Mouse (Mus musculus): ENCODE data around the gene Vcam1. TPM values are rescaled to one million over a fixed set of nuclear protein-coding genes. Genes with fewer than 3 reads are reported as not detected.

Vcam1 gene
- polyA plus RNA-seq, 1 experiment from 2014 or later = 117 TPM

DNA sequence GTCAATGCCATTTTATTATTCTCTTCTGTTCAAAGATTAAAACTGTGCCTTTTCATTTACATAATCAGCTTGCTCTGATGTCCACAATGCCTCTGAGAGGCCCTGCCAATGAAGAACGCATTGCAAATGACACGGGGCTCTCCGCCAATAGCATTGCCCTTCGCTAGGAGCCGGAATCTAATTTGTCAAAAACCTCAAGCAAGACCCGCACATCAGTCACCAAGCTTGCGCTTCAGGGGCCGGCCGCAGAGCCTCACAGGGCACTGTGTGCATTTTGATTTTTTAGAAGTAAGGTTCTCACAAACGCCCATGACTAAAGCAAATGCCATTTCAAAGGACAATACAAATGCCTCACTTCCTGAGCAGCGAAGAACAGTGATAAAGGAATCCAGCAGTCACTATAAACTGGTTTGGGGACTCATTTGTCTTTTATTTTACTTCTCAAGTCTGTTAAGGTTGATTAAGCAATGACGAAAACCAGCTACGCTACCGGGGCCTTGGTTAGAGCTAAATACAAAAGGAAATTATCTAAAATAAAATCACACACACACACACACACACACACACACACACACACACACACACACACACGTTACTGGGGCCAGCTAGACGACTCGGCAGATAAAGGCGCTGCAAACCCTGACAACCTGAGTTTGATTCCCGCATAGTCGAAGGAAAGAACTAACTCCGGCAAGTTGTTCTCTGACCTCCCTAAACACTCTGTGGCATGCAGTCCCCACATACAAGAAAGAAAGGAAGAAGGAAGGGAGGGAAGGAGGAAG lies 24.4 kb downstream of the Vcam1 start:
- peak overlapping the region; percentile 46 for H3K4me2 ChIP-seq (ENCODE audit: low read depth, low read length)
- 12% methylated on average over 21 of the region's 21 CpGs for WGBS
- ATAC-seq (ENCODE audit: low read depth) = peak; percentile 73
- H3K36me3 ChIP-seq (ENCODE audit: control insufficient read depth, insufficient read depth, low read length) = no peaks in the 10 kb centered on the region
- no peaks in the 10 kb centered on the region for H3K9me3 ChIP-seq (ENCODE audit: control insufficient read depth, low read length)
- peaks cover 5% of the 10 kb centered on the region; the same call in 1 of the 2 replicates for H3K4me1 ChIP-seq (replicated peaks; ENCODE audit: control insufficient read depth, insufficient read depth, low read length)
- peak overlapping the region; percentile 16; the same call in 1 of the 2 replicates for H3K4me3 ChIP-seq (ENCODE audit: low read length)
- H3K27ac ChIP-seq (ENCODE audit: low read length) = peak overlapping the region; percentile 65; the same call in 1 of the 2 replicates
- H3K27me3 ChIP-seq (ENCODE audit: control insufficient read depth, insufficient read depth, low read depth, low read length) = no peaks in the 10 kb centered on the region
- H3K9ac ChIP-seq (ENCODE audit: low read length) = peak overlapping the region; percentile 29; the same call in 1 of the 2 replicates

DNA sequence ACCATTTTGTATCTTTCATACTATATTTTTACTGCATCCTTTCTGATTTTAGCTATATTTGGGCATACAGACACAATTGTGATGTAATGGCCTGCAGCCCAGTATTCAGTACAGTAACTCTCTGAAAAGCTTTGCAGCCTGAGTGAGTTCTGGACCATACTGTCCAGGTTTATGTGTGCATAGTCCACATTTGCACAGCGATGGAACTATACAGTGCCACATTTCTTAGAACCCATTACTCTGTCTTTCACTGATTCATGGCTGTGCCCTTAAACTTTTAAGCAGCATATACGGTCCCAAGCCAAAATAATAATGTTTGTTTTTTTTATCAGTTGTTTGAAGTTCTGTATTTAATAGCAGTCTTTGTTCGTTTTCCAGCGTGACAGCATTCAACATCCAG lies 25.2 kb downstream of the Vcam1 start:
- H3K9me3 ChIP-seq (ENCODE audit: control insufficient read depth, low read length) = no peaks in the 10 kb centered on the region
- no peak overlapping the region for H3K27ac ChIP-seq (ENCODE audit: low read length)
- 36% methylated on average over 4 of the region's 4 CpGs for WGBS
- no peak overlapping the region for H3K4me3 ChIP-seq (ENCODE audit: low read length)
- no peaks in the 10 kb centered on the region for H3K36me3 ChIP-seq (ENCODE audit: control insufficient read depth, insufficient read depth, low read length)
- no peak overlapping the region for H3K9ac ChIP-seq (ENCODE audit: low read length)
- peaks cover 5% of the 10 kb centered on the region; the same call in 1 of the 2 replicates for H3K4me1 ChIP-seq (replicated peaks; ENCODE audit: control insufficient read depth, insufficient read depth, low read length)
- ATAC-seq (ENCODE audit: low read depth) = peak; percentile 38; the same call in 1 of the 2 replicates
- H3K27me3 ChIP-seq (ENCODE audit: control insufficient read depth, insufficient read depth, low read depth, low read length) = no peaks in the 10 kb centered on the region
- no peak overlapping the region for H3K4me2 ChIP-seq (ENCODE audit: low read depth, low read length)

- Histone ChIP-seq H3K9me3 (ENCODE audit: control insufficient read depth, low read length) (no peaks in the 10 kb centered on the region), H3K4me3 (ENCODE audit: low read length) (no peak overlapping the region), H3K27me3 (ENCODE audit: control insufficient read depth, insufficient read depth, low read depth, low read length) (no peaks in the 10 kb centered on the region), H3K9ac (ENCODE audit: low read length) (no peak overlapping the region), H3K36me3 (ENCODE audit: control insufficient read depth, insufficient read depth, low read length) (no peaks in the 10 kb centered on the region), H3K4me2 (ENCODE audit: low read depth, low read length) (no peak overlapping the region), H3K4me1 (replicated peaks; ENCODE audit: control insufficient read depth, insufficient read depth, low read length) (peaks cover 5% of the 10 kb centered on the region; the same call in 1 of the 2 replicates), H3K27ac (ENCODE audit: low read length) (no peak overlapping the region)
- ATAC-seq (ENCODE audit: low read depth) = no peak
- WGBS = 13% methylated on average over 1 of the region's 1 CpGs
Measured at GRCm38 (mm10) chr3:116100850-116101249, 28.6 kb downstream of the Vcam1 start.

- Histone ChIP-seq H3K27me3 (ENCODE audit: control insufficient read depth, insufficient read depth, low read depth, low read length) (no peaks in the 10 kb centered on the region), H3K9ac (ENCODE audit: low read length) (no peak overlapping the region), H3K36me3 (ENCODE audit: control insufficient read depth, insufficient read depth, low read length) (no peaks in the 10 kb centered on the region), H3K4me3 (ENCODE audit: low read length) (no peak overlapping the region), H3K4me2 (ENCODE audit: low read depth, low read length) (no peak overlapping the region), H3K4me1 (replicated peaks; ENCODE audit: control insufficient read depth, insufficient read depth, low read length) (peaks cover 4% of the 10 kb centered on the region; the same call in 1 of the 2 replicates), H3K27ac (ENCODE audit: low read length) (no peak overlapping the region), H3K9me3 (ENCODE audit: control insufficient read depth, low read length) (peaks cover 4% of the 10 kb centered on the region)
- 49% methylated on average over 3 of the region's 3 CpGs for WGBS
- ATAC-seq (ENCODE audit: low read depth) = 0 out of 2 replicates have a peak, but pooled peaks have one; percentile 34
Measured at GRCm38 (mm10) chr3:116095934-116096333, 33.6 kb downstream of the Vcam1 start.

DNA sequence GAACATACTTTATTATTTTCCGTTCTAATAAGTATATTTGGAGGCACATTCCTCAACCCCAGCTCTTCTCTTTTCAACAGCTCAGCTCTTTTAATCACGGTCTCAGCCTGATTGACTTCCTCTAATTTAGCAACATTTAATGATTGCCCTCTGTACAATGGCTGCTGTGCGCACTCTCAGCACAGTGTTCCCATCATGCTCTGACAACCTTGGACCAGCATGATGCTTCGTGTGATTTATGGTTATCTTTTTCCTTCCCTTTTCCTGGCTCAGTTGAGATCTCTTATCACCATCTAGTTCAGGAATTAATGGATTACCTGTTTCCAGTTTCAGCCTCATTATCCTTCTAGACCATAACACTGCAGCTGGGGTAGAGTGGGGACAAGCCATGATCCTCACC lies 34.2 kb downstream of the Vcam1 start:
- no peaks in the 10 kb centered on the region for H3K36me3 ChIP-seq (ENCODE audit: control insufficient read depth, insufficient read depth, low read length)
- WGBS = 81% methylated on average over 4 of the region's 4 CpGs
- no peak overlapping the region for H3K4me2 ChIP-seq (ENCODE audit: low read depth, low read length)
- peaks cover 4% of the 10 kb centered on the region; the same call in 1 of the 2 replicates for H3K4me1 ChIP-seq (replicated peaks; ENCODE audit: control insufficient read depth, insufficient read depth, low read length)
- H3K9me3 ChIP-seq (ENCODE audit: control insufficient read depth, low read length) = peaks cover 4% of the 10 kb centered on the region
- no peak for ATAC-seq (ENCODE audit: low read depth)
- no peak overlapping the region for H3K27ac ChIP-seq (ENCODE audit: low read length)
- H3K9ac ChIP-seq (ENCODE audit: low read length) = no peak overlapping the region
- H3K27me3 ChIP-seq (ENCODE audit: control insufficient read depth, insufficient read depth, low read depth, low read length) = no peaks in the 10 kb centered on the region
- no peak overlapping the region for H3K4me3 ChIP-seq (ENCODE audit: low read length)

DNA sequence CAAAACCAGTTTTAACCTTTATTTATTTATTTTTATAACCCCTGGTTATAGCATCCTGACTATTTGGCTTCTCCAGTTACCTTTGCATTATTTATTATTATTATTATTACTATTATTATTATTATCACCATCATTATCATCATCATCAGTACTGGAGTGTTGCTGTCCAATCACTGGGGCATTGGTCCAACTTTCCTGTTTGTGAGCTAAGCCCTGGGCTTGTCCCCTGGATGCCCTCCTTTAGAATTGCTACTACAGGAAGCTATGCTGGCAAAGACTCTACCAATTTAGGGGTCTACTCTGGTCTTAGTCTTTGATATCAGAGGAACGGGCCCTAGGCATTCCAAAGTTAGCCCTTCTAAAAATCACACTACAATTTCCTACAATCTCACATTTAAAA lies 34.6 kb downstream of the Vcam1 start:
- ATAC-seq (ENCODE audit: low read depth) = no peak
- peaks cover 4% of the 10 kb centered on the region; the same call in 1 of the 2 replicates for H3K4me1 ChIP-seq (replicated peaks; ENCODE audit: control insufficient read depth, insufficient read depth, low read length)
- H3K4me2 ChIP-seq (ENCODE audit: low read depth, low read length) = no peak overlapping the region
- H3K9ac ChIP-seq (ENCODE audit: low read length) = no peak overlapping the region
- no peaks in the 10 kb centered on the region for H3K36me3 ChIP-seq (ENCODE audit: control insufficient read depth, insufficient read depth, low read length)
- no peak overlapping the region for H3K4me3 ChIP-seq (ENCODE audit: low read length)
- H3K27me3 ChIP-seq (ENCODE audit: control insufficient read depth, insufficient read depth, low read depth, low read length) = no peaks in the 10 kb centered on the region
- WGBS = 63% methylated on average over 1 of the region's 1 CpGs
- no peak overlapping the region for H3K27ac ChIP-seq (ENCODE audit: low read length)
- H3K9me3 ChIP-seq (ENCODE audit: control insufficient read depth, low read length) = peaks cover 4% of the 10 kb centered on the region

- ATAC-seq (ENCODE audit: low read depth) = peak; percentile 76
- no peak overlapping the region for H3K4me2 ChIP-seq (ENCODE audit: low read depth, low read length)
- H3K9me3 ChIP-seq (ENCODE audit: control insufficient read depth, low read length) = peaks cover 4% of the 10 kb centered on the region
- peaks cover 4% of the 10 kb centered on the region; the same call in 1 of the 2 replicates for H3K4me1 ChIP-seq (replicated peaks; ENCODE audit: control insufficient read depth, insufficient read depth, low read length)
- no peak overlapping the region for H3K4me3 ChIP-seq (ENCODE audit: low read length)
- H3K9ac ChIP-seq (ENCODE audit: low read length) = no peak overlapping the region
- H3K27me3 ChIP-seq (ENCODE audit: control insufficient read depth, insufficient read depth, low read depth, low read length) = no peaks in the 10 kb centered on the region
- no peak overlapping the region for H3K27ac ChIP-seq (ENCODE audit: low read length)
- no peaks in the 10 kb centered on the region for H3K36me3 ChIP-seq (ENCODE audit: control insufficient read depth, insufficient read depth, low read length)
- WGBS = 50% methylated on average over 2 of the region's 2 CpGs
Measured at GRCm38 (mm10) chr3:116094288-116094687, 35.2 kb downstream of the Vcam1 start.

DNA sequence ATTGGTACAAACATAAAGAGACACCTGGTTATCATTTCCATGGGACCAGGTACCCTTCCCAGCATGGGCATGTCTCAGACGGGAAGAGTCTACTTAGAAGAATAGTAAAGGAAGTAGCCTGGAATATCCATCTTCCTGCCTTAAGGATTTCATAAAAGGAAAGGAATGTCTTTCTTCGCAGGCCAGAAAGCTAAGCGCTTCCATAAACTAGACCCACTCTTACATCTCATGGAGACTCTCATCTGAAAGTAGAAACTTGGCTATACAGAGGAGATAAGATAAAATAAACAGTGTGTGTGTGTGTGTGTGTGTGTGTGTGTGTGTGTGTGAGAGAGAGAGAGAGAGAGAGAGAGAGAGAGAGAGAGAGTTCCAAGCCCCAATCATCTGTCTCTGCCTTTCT lies 36.9 kb downstream of the Vcam1 start:
- H3K9me3 ChIP-seq (ENCODE audit: control insufficient read depth, low read length) = peaks cover 10% of the 10 kb centered on the region
- WGBS = 40% methylated on average over 3 of the region's 3 CpGs
- peak; percentile 48 for ATAC-seq (ENCODE audit: low read depth)
- no peaks in the 10 kb centered on the region for H3K27me3 ChIP-seq (ENCODE audit: control insufficient read depth, insufficient read depth, low read depth, low read length)
- H3K27ac ChIP-seq (ENCODE audit: low read length) = no peak overlapping the region; the same call in 1 of the 2 replicates
- H3K4me3 ChIP-seq (ENCODE audit: low read length) = no peak overlapping the region
- H3K36me3 ChIP-seq (ENCODE audit: control insufficient read depth, insufficient read depth, low read length) = no peaks in the 10 kb centered on the region
- H3K9ac ChIP-seq (ENCODE audit: low read length) = no peak overlapping the region
- H3K4me1 ChIP-seq (replicated peaks; ENCODE audit: control insufficient read depth, insufficient read depth, low read length) = peaks cover 4% of the 10 kb centered on the region; the same call in 1 of the 2 replicates
- no peak overlapping the region for H3K4me2 ChIP-seq (ENCODE audit: low read depth, low read length)

DNA sequence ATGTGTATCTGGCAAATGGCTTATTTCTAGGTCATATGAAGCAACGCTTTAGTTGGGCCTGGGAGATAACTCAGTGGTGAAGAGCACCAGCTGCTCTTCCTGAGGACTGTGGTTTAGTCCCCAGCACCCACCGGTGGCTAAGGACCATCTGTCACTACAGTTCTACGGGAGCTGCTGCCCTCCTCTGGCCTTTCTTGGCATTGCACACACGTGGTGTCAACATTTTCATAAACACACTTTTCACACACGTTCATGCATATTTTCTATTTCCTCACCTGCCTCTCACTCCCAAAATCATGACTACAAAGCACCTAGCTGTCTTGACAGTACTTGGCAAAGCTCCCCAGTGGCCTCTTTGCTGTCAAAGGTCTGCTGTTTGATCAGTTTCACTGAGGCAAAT lies 37.8 kb downstream of the Vcam1 start:
- WGBS = 80% methylated on average over 5 of the region's 5 CpGs
- peaks cover 4% of the 10 kb centered on the region; the same call in 1 of the 2 replicates for H3K4me1 ChIP-seq (replicated peaks; ENCODE audit: control insufficient read depth, insufficient read depth, low read length)
- H3K36me3 ChIP-seq (ENCODE audit: control insufficient read depth, insufficient read depth, low read length) = no peaks in the 10 kb centered on the region
- H3K4me2 ChIP-seq (ENCODE audit: low read depth, low read length) = no peak overlapping the region
- H3K9me3 ChIP-seq (ENCODE audit: control insufficient read depth, low read length) = peaks cover 10% of the 10 kb centered on the region
- H3K27ac ChIP-seq (ENCODE audit: low read length) = no peak overlapping the region
- H3K4me3 ChIP-seq (ENCODE audit: low read length) = no peak overlapping the region
- ATAC-seq (ENCODE audit: low read depth) = no peak
- no peaks in the 10 kb centered on the region for H3K27me3 ChIP-seq (ENCODE audit: control insufficient read depth, insufficient read depth, low read depth, low read length)
- no peak overlapping the region for H3K9ac ChIP-seq (ENCODE audit: low read length)

Measured in lung, embryonic 16.5 days (tissue).